Mouse (Mus musculus) cortical plate, adult 2 months (tissue): Measurements from ENCODE around the gene Kcng3.

Experiments used
- CTCF ChIP-seq: fragments of 200-500 bp; IDR thresholded peaks from 2 replicates; pipeline ENCODE4 v1.5.1; 2011; ENCODE audit warnings: mild to moderate bottlenecking, control low read depth, low read length; ENCODE audit not compliant: insufficient read depth; ENCODE audit errors: extremely low read depth
- POLR2A ChIP-seq: fragments of 200-500 bp; IDR thresholded peaks from 2 replicates; pipeline ENCODE4 v1.6.1; 2011; ENCODE audit warnings: mild to moderate bottlenecking, low read length, control low read depth; ENCODE audit not compliant: insufficient read depth; ENCODE audit errors: extremely low read depth

DNA sequence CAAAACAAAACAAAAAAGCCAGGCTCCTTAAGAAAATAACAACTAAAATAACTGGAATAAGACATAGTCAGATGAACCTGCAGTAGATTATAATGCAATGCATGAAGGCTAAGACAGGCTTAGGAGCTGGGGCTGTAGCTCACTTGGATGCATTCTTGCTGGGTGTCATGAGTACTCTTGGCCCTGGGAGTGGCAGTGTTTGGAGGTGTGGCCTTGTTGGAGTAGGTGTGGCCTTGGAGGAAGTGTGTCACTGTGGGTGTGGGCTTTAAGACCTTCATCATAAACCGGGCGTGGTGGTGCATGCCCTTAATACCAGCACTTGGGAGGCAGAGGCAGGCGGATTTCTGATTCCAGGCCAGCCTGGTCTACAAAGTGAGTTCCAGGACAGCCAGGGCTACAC, 18.3 kb upstream of the Kcng3 start:
- TF ChIP-seq CTCF (no peak), POLR2A (no peak)
